Mouse (Mus musculus) thymus, adult 2 months (tissue): ENCODE measurements at regions not wholly inside any gene's neighbourhood (a gene's known extent, or its start where the extent isn't known, plus 50 kb on each side); places are given as distances from the start of the nearest gene placed in this dataset.

ENCODE experiments used
- CTCF ChIP-seq: fragments of 200-500 bp; IDR thresholded peaks from 2 replicates; pipeline ENCODE4 v1.5.1; 2012; ENCODE audit warnings: mild to moderate bottlenecking, control low read depth, low read length, moderate library complexity, borderline replicate concordance; ENCODE audit not compliant: control insufficient read depth, poor library complexity, insufficient read depth; ENCODE audit errors: extremely low read depth
- POLR2A ChIP-seq: fragments of 200-500 bp; IDR thresholded peaks from 2 replicates; pipeline ENCODE4 v1.6.1; 2012; ENCODE audit warnings: mild to moderate bottlenecking, low read length, control low read depth, moderate library complexity; ENCODE audit not compliant: control insufficient read depth, poor library complexity, insufficient read depth; ENCODE audit errors: extremely low read depth

DNA sequence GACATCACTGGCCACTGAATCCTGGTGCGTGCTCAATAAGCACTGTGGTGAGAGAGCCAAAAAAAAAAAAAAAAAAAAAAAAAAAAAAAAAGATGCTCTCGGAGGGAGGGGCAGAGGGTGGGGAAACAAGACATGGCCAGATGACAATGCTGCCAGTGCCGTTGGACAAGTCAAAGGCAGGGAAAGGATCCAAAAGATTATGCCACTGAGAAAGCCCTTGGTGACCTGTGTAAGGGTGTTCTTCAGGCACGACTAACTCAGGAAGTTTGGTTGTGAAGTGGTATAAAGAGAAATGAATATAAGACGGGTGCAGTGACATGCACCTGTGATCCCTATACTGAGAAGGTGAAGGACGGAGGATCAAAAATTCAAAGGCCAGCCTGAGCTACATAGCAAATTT, 121.8 kb upstream of the Max start:
- TF ChIP-seq CTCF (no peak), POLR2A (no peak)
